Mouse (Mus musculus): Measurements from ENCODE around the gene Ccdc177.

DNA sequence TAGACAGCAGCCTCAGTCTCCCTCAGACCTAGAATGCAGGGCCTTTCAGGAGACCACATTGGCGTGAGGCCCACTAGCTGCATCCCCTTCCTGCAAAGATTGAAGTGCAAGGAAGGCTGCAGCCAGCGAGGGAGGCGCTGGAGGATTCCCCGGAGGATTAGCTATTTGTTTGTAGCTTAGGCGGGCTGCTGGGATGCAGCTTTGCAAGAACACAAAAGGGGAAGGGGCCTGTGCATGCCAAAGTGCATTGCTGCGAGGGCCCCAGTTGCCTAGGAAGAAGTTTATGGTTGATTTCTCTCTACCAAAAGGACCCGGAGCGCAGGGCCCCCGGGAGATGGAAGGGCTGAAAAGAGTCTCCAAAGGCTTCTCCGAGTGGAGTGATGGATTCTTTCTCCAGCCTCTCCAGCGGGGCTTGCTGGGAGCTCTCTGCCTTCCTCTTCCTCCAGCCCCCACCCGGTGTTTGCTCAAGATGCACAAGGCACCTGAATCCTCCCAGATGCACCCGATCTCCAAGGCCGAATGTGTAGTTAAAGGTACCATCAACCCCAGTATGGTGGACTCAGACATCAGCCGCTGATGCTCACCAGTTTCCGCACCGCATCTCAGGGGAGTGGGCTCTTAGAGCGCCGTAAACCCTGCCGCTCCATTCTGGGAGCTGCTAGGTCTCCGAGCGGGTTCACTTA, 633 bp downstream of the Ccdc177 start:
- TF ChIP-seq POLR2A (IDR thresholded peaks at IDR 0.05; ENCODE audit: low read depth, low read length) (no peak), CTCF (IDR thresholded peaks at IDR 0.05; ENCODE audit: extremely low read depth, insufficient read depth, insufficient read length, insufficient replicate concordance) (no peak)
